Mouse (Mus musculus): ENCODE results near the gene Olfr918. TPM values are rescaled to one million over a fixed set of nuclear protein-coding genes. Genes with fewer than 3 reads are reported as not detected.
A peak's percentile ranks its signal among the peaks of the same experiment; 100 is the strongest.

Olfr918 gene
- not detected in 2 replicates for polyA plus RNA-seq (2012; rRNA removed)

DNA sequence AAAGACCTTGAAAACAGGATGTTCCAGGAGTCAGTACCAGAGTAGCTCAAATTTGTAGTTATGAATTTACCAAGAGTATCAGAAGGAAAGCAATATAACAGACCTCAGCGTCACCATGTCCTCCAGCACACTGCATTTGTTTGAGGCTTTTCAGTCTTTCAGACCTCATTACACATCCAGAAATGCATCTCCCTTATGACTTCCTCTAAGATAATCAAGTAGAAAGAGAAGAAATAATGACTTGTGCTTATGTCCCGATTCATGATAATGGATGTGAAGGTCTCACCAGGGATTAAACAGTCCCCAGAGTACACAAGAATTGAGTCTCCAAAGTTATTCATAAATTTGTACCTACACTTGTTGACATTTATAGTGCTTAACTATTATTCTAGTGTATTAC is at the start of gene Olfr918:
Gene Olfr918 (minus strand): TSS at position 101 of the 400 bp plus-strand sequence.
- no peak for DNase-seq (ENCODE audit: low read depth)
- TF ChIP-seq CTCF (IDR thresholded peaks at IDR 0.05; ENCODE audit: borderline replicate concordance, extremely low read depth, insufficient read depth, insufficient read length) (no peak), POLR2A (IDR thresholded peaks at IDR 0.05; ENCODE audit: borderline replicate concordance, extremely low read depth, insufficient read depth, insufficient read length, poor library complexity, severe bottlenecking) (no peak)

- TF ChIP-seq CTCF (IDR thresholded peaks at IDR 0.05; ENCODE audit: borderline replicate concordance, extremely low read depth, insufficient read depth, insufficient read length), result no peak
- no peak for TF ChIP-seq POLR2A (IDR thresholded peaks at IDR 0.05; ENCODE audit: borderline replicate concordance, extremely low read depth, insufficient read depth, insufficient read length, poor library complexity, severe bottlenecking)
- no peak for DNase-seq (ENCODE audit: low read depth)
Measured at GRCm38 (mm10) chr9:38724044-38724443, 49.6 kb upstream of the Olfr918 start.

DNA sequence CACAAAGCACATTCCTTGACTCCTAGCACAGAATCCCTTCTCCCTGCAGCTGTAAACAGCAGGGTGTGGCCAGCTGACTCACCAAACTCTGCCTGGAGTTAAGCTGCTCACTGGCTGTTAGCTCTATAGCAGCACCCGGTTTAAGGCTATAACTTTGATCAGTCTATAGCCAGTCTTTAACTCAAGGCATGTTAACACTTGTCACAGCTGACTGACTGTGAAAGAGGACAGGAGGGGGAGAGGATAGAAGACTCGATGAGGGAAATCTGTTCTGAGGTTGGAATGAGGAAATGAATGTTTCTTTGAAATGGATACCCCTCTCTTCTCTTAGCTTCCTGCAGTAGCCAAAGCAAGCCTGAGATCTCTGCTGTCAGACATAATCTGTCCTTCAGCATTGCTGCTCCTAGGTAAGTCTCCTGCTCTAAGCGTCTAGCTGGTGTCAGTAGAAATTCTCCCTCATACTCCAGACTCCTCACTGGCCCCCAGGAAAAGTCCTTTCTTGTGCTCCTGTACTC is 44.6 kb upstream of the Olfr918 start:
- TF ChIP-seq CTCF (IDR thresholded peaks at IDR 0.05; ENCODE audit: borderline replicate concordance, extremely low read depth, insufficient read depth, insufficient read length), result no peak
- no peak for TF ChIP-seq POLR2A (IDR thresholded peaks at IDR 0.05; ENCODE audit: borderline replicate concordance, extremely low read depth, insufficient read depth, insufficient read length, poor library complexity, severe bottlenecking)
- DNase-seq (ENCODE audit: low read depth), result peak; percentile 12

DNA sequence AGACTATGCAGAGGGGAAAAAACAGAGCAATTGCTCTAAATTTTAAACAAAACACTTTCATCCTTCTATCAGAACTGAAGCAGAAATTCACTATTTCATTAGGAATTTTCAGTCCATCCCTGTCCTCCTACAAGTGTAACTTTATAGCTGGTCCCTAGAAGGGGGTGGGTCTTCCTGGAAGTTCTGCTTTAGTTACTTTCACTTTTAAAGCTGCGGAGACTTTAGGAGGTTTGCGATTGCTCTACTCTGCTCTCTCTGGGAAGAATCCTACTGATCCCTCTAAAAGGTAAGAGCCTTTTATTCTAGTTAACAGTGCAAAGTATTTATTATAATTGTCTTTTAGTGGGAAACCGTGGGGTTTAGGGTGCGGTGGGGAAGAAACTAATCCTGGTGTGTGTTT is 43.7 kb upstream of the Olfr918 start, which contains the start of gene Vwa5a:
Gene Vwa5a (plus strand): TSS at position 167 of the 400 bp plus-strand sequence.
- TF ChIP-seq POLR2A (IDR thresholded peaks at IDR 0.05; ENCODE audit: borderline replicate concordance, extremely low read depth, insufficient read depth, insufficient read length, poor library complexity, severe bottlenecking), result no peak
- no peak for TF ChIP-seq CTCF (IDR thresholded peaks at IDR 0.05; ENCODE audit: borderline replicate concordance, extremely low read depth, insufficient read depth, insufficient read length)
- DNase-seq (ENCODE audit: low read depth), result peak; percentile 68

DNA sequence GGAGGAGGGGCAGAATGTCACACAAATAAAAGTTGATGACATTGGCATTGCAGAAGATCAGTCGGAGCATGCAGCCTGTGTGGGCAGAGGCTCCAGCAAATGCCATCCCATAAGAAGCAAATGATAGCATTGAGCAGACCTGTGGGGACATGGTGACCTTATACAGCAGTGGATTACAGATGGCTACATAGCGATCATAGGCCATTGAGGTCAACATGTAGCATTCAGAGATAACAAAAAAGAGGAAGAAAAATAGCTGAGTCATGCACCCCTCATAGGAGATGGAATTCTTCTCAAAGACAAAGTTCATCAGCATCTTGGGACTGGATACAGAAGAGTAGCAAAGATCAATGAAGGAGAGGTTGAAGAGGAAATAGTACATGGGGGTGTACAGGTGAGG is 1.5 kb downstream of the Olfr918 start:
- TF ChIP-seq POLR2A (IDR thresholded peaks at IDR 0.05; ENCODE audit: borderline replicate concordance, extremely low read depth, insufficient read depth, insufficient read length, poor library complexity, severe bottlenecking), result no peak
- no peak for TF ChIP-seq CTCF (IDR thresholded peaks at IDR 0.05; ENCODE audit: borderline replicate concordance, extremely low read depth, insufficient read depth, insufficient read length)
- DNase-seq (ENCODE audit: low read depth), result no peak

DNA sequence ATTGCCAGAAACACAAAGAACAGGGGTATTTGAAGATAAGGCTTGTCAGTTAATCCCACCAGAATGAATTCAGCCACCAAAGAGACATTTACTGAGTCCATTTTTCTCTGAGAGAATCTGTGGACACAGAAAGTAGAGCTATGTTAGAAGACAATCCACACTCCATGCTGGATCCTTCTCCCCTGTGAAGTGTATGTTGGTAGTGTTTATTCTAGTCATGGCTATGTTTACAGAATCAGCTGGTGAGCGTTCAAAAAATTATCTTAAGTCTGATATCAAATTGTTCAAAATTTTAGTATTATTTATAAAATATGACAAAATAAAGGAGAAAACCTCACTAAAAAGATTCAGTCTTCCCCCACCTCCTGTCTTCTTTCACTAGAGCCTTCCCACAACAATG is 8.7 kb downstream of the Olfr918 start, which contains the start of gene Olfr917:
Gene Olfr917 (minus strand): TSS at position 101 of the 400 bp plus-strand sequence.
- DNase-seq (ENCODE audit: low read depth), result no peak
- no peak for TF ChIP-seq CTCF (IDR thresholded peaks at IDR 0.05; ENCODE audit: borderline replicate concordance, extremely low read depth, insufficient read depth, insufficient read length)
- TF ChIP-seq POLR2A (IDR thresholded peaks at IDR 0.05; ENCODE audit: borderline replicate concordance, extremely low read depth, insufficient read depth, insufficient read length, poor library complexity, severe bottlenecking), result no peak

DNA sequence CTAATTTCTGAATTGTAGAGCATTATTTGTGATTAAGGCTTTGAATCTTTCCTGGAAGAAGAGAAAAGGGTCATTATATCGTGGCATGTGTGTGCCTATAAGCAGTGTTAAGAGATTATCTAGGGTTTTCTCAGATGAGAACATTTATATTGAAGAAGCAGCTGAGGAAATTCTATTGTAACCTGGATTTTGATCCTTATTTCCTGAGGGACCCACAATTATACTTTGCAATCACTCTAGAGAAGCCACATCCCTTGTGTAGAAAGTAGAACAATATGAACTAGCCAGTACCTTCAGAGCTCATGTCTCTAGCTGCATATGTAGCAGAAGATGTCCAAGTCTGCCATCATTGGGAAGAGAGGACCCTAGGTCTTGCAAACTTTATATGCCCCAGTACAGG is 14.6 kb downstream of the Olfr918 start, which contains the start of gene Olfr916:
Gene Olfr916 (minus strand): TSS at position 101 of the 400 bp plus-strand sequence.
- no peak for DNase-seq (ENCODE audit: low read depth)
- TF ChIP-seq POLR2A (IDR thresholded peaks at IDR 0.05; ENCODE audit: borderline replicate concordance, extremely low read depth, insufficient read depth, insufficient read length, poor library complexity, severe bottlenecking) (no peak), CTCF (IDR thresholded peaks at IDR 0.05; ENCODE audit: borderline replicate concordance, extremely low read depth, insufficient read depth, insufficient read length) (no peak)

GRCm38 (mm10) chr9:38632406-38632805 is 42.0 kb downstream of the Olfr918 start:
- TF ChIP-seq CTCF (IDR thresholded peaks at IDR 0.05; ENCODE audit: borderline replicate concordance, extremely low read depth, insufficient read depth, insufficient read length) (no peak), POLR2A (IDR thresholded peaks at IDR 0.05; ENCODE audit: borderline replicate concordance, extremely low read depth, insufficient read depth, insufficient read length, poor library complexity, severe bottlenecking) (no peak)
- no peak for DNase-seq (ENCODE audit: low read depth)

Other genes with a start within 250 kb of the Olfr918 start
- gene Olfr901, start 245.1 kb downstream of the Olfr918 start, polyA plus RNA-seq (2012; rRNA removed), result not detected in 2 replicates
- gene Olfr902, start 226.9 kb downstream of the Olfr918 start, polyA plus RNA-seq (2012; rRNA removed), result not detected in 2 replicates
- not detected in 2 replicates for gene Olfr904, start 211.5 kb downstream of the Olfr918 start, polyA plus RNA-seq (2012; rRNA removed)
- not detected in 2 replicates for gene Olfr905, start 203.5 kb downstream of the Olfr918 start, polyA plus RNA-seq (2012; rRNA removed)
- gene Olfr906, start 187.5 kb downstream of the Olfr918 start, polyA plus RNA-seq (2012; rRNA removed), result not detected in 2 replicates
- gene Olfr907, start 178.8 kb downstream of the Olfr918 start, polyA plus RNA-seq (2012; rRNA removed), result not detected in 2 replicates
- not detected in 2 replicates for gene Olfr911-ps1, start 153.0 kb downstream of the Olfr918 start, polyA plus RNA-seq (2012; rRNA removed)
- gene Olfr910, start 136.8 kb downstream of the Olfr918 start, polyA plus RNA-seq (2012; rRNA removed), result not detected in 2 replicates
- 0.01 TPM in 1 of 2 replicates, not detected in the other for gene Olfr912, start 94.4 kb downstream of the Olfr918 start, polyA plus RNA-seq (2012; rRNA removed)
- not detected in 2 replicates for gene Olfr913, start 81.8 kb downstream of the Olfr918 start, polyA plus RNA-seq (2012; rRNA removed)
- not detected in 2 replicates for gene Olfr914, start 69.5 kb downstream of the Olfr918 start, polyA plus RNA-seq (2012; rRNA removed)
- not detected in 2 replicates for gene Olfr916, start 14.7 kb downstream of the Olfr918 start, polyA plus RNA-seq (2012; rRNA removed)
- gene Olfr917, start 8.8 kb downstream of the Olfr918 start, polyA plus RNA-seq (2012; rRNA removed), result not detected in 2 replicates
- gene Olfr919, start 29.1 kb upstream of the Olfr918 start, polyA plus RNA-seq (2012; rRNA removed), result not detected in 2 replicates
- 5.2 and 6.5 TPM in 2 replicates for gene Vwa5a, start 43.7 kb upstream of the Olfr918 start, polyA plus RNA-seq (2012; rRNA removed)
- 0.04 and 0.06 TPM in 2 replicates for gene Olfr920, start 77.7 kb upstream of the Olfr918 start, polyA plus RNA-seq (2012; rRNA removed)
- gene Olfr921, start 98.5 kb upstream of the Olfr918 start, polyA plus RNA-seq (2012; rRNA removed), result not detected in 2 replicates
- not detected in 2 replicates for gene Olfr922, start 140.0 kb upstream of the Olfr918 start, polyA plus RNA-seq (2012; rRNA removed)
- not detected in 2 replicates for gene Olfr923, start 151.9 kb upstream of the Olfr918 start, polyA plus RNA-seq (2012; rRNA removed)
- gene Olfr924, start 169.8 kb upstream of the Olfr918 start, polyA plus RNA-seq (2012; rRNA removed), result not detected in 2 replicates
- gene Olfr26, start 180.5 kb upstream of the Olfr918 start, polyA plus RNA-seq (2012; rRNA removed), result not detected in 2 replicates
- gene Olfr926, start 202.5 kb upstream of the Olfr918 start, polyA plus RNA-seq (2012; rRNA removed), result not detected in 2 replicates

Measured in brain, embryonic 14.5 days (tissue).